In the genomic region with DNA sequence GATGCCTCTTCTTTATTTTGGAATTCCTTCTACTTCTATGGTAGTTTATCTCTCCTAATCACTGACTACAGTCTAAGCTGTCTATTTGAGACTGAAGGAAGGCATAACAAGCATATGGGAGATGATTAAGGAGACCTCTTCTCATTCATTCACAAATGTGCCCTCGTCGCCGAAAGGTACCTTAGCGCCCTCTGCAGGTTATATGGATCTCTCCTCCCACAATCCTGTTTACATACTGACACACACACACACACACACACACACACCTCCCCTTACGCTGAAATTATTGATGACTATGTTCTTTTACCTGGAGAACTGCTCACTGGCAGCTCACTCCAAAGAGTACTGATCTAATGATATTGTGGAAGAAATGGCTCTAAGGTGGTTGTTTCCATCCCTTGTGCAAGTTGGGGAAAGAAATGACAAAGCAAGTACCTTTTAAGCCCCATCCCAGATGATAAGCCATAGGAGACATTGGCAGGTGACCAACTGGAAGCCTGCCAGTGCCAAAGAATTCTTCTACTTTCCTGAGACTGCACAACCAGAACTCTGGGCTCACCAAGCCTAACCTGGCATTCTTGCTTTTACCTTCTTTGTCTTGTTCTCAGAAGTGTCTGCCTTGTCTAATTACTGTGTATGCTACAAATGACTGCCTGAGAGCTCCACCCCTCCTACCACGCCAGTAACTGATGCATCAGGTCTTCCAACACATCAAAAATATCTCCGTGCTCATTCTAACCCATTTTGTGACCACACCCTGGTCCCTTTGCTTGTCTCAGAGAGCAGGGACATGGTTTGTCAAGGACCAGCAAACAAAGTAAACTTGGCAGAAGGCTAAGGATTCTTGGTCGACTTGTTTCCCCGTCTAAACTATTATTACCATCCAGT, we compare ENCODE assay signal across 11 mouse cellular contexts.
A peak's percentile ranks its signal among the peaks of the same experiment; 100 is the strongest.
DNase-seq lines count a peak whose midpoint lies in the region; ATAC-seq and TF ChIP-seq lines count a peak whose summit lies in the region.
"Had no signal": no experiment of that assay in that cellular context is flagged by ENCODE, and none has a peak within 500 bp of the region (broad histone marks: within the 10 kb centered on the region; RNA-seq: fewer than 3 reads in every experiment).

No protein-coding gene starts in this region.

- 0 out of 2 replicates have a peak, but pooled peaks have one; percentile 31 for TF ChIP-seq CTCF in forebrain, postnatal 0 days (IDR thresholded peaks at IDR 0.05; ENCODE audit: low read depth)
- peak; percentile 62 for TF ChIP-seq CTCF in stomach, postnatal 0 days (IDR thresholded peaks at IDR 0.05; ENCODE audit: low read depth)

- no peaks in the 10 kb centered on the region for H3K27me3 ChIP-seq in forebrain, postnatal 0 days (ENCODE audit: insufficient read depth, low read length)
- peaks cover 7% of the 10 kb centered on the region; the same call in 1 of the 2 replicates for H3K27me3 ChIP-seq in forebrain, embryonic 12.5 days
- H3K27me3 ChIP-seq in stomach, postnatal 0 days (ENCODE audit: control insufficient read depth, insufficient read depth, low read length): no peaks in the 10 kb centered on the region

- peaks cover 11% of the 10 kb centered on the region for H3K4me1 ChIP-seq in forebrain, postnatal 0 days (ENCODE audit: insufficient read depth)
- H3K4me1 ChIP-seq in forebrain, embryonic 12.5 days: peaks cover 12% of the 10 kb centered on the region; the same call in 1 of the 2 replicates
- H3K4me1 ChIP-seq in stomach, postnatal 0 days (replicated peaks; ENCODE audit: control insufficient read depth, insufficient read depth): peaks cover 6% of the 10 kb centered on the region; the same call in 1 of the 2 replicates
- H3K4me1 ChIP-seq: hindbrain, embryonic 13.5 days had no signal

- no peak for ATAC-seq in forebrain, postnatal 0 days
- no peak for ATAC-seq in forebrain, embryonic 12.5 days (ENCODE audit: low FRiP score)
- no peak for ATAC-seq in stomach, postnatal 0 days (ENCODE audit: low FRiP score, low TSS enrichment)

- no peak overlapping the region for H3K4me2 ChIP-seq in forebrain, postnatal 0 days (ENCODE audit: low read depth)
- no peak overlapping the region for H3K4me2 ChIP-seq in forebrain, embryonic 12.5 days
- H3K4me2 ChIP-seq in stomach, postnatal 0 days (replicated peaks; ENCODE audit: low read depth): no peak overlapping the region
- H3K4me2 ChIP-seq: hindbrain, embryonic 13.5 days had no signal

- 83% methylated on average over 9 of the region's 9 CpGs for WGBS in forebrain, postnatal 0 days
- 89% methylated on average over 9 of the region's 9 CpGs for WGBS in forebrain, embryonic 12.5 days
- 81% methylated on average over 9 of the region's 9 CpGs for WGBS in stomach, postnatal 0 days

- no peak overlapping the region for H3K4me3 ChIP-seq in forebrain, postnatal 0 days (ENCODE audit: low read depth, low read length)
- H3K4me3 ChIP-seq in forebrain, embryonic 12.5 days (replicated peaks): no peak overlapping the region
- H3K4me3 ChIP-seq in stomach, postnatal 0 days (ENCODE audit: low read depth, low read length): no peak overlapping the region
- H3K4me3 ChIP-seq: hindbrain, embryonic 13.5 days had no signal

- no peak for DNase-seq in forebrain, postnatal 0 days
- DNase-seq in kidney, postnatal 14 days: peak; percentile 38
- no peak for DNase-seq in kidney, adult 11 months
- peak; percentile 8 for DNase-seq in thymus, postnatal 4 days
- DNase-seq in thymus, postnatal 36 days: no peak
- no peak for DNase-seq in stomach, postnatal 0 days (ENCODE audit: low spot score)
- DNase-seq in thymus, adult 18-20 months: no peak
- DNase-seq: cerebellum, adult 9-11 months; lung, postnatal 36 days had no signal

- H3K9ac ChIP-seq in forebrain, postnatal 0 days: no peak overlapping the region
- no peak overlapping the region for H3K9ac ChIP-seq in forebrain, embryonic 12.5 days
- no peak overlapping the region for H3K9ac ChIP-seq in stomach, postnatal 0 days (ENCODE audit: low read length)
- H3K9ac ChIP-seq: hindbrain, embryonic 13.5 days had no signal

- no peak for TF ChIP-seq EP300 in stomach, postnatal 0 days (optimal IDR thresholded peaks at IDR 0.05)

- no peak overlapping the region for H3K27ac ChIP-seq in forebrain, postnatal 0 days (ENCODE audit: low read depth, low read length)
- no peak overlapping the region for H3K27ac ChIP-seq in forebrain, embryonic 12.5 days
- 0 out of 2 replicates have a peak overlapping the region, but pooled peaks have one; percentile 30 for H3K27ac ChIP-seq in stomach, postnatal 0 days (replicated peaks)
- H3K27ac ChIP-seq: hindbrain, embryonic 13.5 days had no signal

- no peaks in the 10 kb centered on the region for H3K36me3 ChIP-seq in forebrain, postnatal 0 days (ENCODE audit: insufficient read depth)
- no peaks in the 10 kb centered on the region for H3K36me3 ChIP-seq in forebrain, embryonic 12.5 days (replicated peaks)
- H3K36me3 ChIP-seq in stomach, postnatal 0 days (ENCODE audit: control insufficient read depth, insufficient read depth, low read length): no peaks in the 10 kb centered on the region
- H3K36me3 ChIP-seq: hindbrain, embryonic 13.5 days had no signal

- no peaks in the 10 kb centered on the region for H3K9me3 ChIP-seq in forebrain, postnatal 0 days (ENCODE audit: low read length)
- no peaks in the 10 kb centered on the region for H3K9me3 ChIP-seq in forebrain, embryonic 12.5 days
- H3K9me3 ChIP-seq in stomach, postnatal 0 days (ENCODE audit: control insufficient read depth, low read length): no peaks in the 10 kb centered on the region
- H3K9me3 ChIP-seq: hindbrain, embryonic 13.5 days had no signal

Comparison
In these comparisons a context has a peak if more than half of its experiments do, and no peak if none do; other contexts are left out.
1. DNase-seq: peak in kidney, postnatal 14 days (single experiment) and thymus, postnatal 4 days (single experiment); none in forebrain, postnatal 0 days (single experiment), kidney, adult 11 months (single experiment), thymus, postnatal 36 days (0 of 2), stomach, postnatal 0 days (single experiment) and thymus, adult 18-20 months (0 of 2).